Mouse (Mus musculus) E14TG2a.4 (cell line): Measurements from ENCODE around the gene Rundc3a.
A peak's percentile ranks its signal among the peaks of the same experiment; 100 is the strongest.
"Not testable (repeated sequence)": the region's sequence is repeated elsewhere in the genome, so short reads cannot be mapped to it uniquely, and the experiment has no call there.

Source experiments
- H3K27me3 ChIP-seq: 2 replicates; pipeline ENCODE4 v1.6.1; 2014; ENCODE audit warnings: low read length, control low read depth; ENCODE audit not compliant: insufficient read depth
- H3K36me3 ChIP-seq: 2 replicates; pipeline ENCODE4 v1.6.1; 2014; ENCODE audit warnings: low read length, control low read depth; ENCODE audit not compliant: insufficient read depth
- H3K4me1 ChIP-seq: replicated peaks from 2 replicates; pipeline ENCODE4 v1.6.1; 2014; ENCODE audit warnings: low read depth, low read length, control low read depth
- H3K4me3 ChIP-seq: replicated peaks from 2 replicates; pipeline ENCODE4 v1.5.1; 2014; ENCODE audit warnings: mild to moderate bottlenecking, low read length
- H3K9me3 ChIP-seq: 2 replicates; pipeline ENCODE4 v1.6.1; 2014; ENCODE audit warnings: low read length, control low read depth
- CTCF ChIP-seq: conservative IDR thresholded peaks from 2 replicates; pipeline ENCODE4 v1.5.1; 2014; ENCODE audit warnings: low read length
- NANOG ChIP-seq: IDR thresholded peaks from 2 replicates; pipeline ENCODE4 v1.6.1; 2014; ENCODE audit warnings: borderline replicate concordance, low read length, mixed read lengths
- POU5F1 ChIP-seq: IDR thresholded peaks from 2 replicates; pipeline ENCODE4 v1.6.1; 2014; ENCODE audit warnings: low read length, borderline replicate concordance

Gene Rundc3a

DNA sequence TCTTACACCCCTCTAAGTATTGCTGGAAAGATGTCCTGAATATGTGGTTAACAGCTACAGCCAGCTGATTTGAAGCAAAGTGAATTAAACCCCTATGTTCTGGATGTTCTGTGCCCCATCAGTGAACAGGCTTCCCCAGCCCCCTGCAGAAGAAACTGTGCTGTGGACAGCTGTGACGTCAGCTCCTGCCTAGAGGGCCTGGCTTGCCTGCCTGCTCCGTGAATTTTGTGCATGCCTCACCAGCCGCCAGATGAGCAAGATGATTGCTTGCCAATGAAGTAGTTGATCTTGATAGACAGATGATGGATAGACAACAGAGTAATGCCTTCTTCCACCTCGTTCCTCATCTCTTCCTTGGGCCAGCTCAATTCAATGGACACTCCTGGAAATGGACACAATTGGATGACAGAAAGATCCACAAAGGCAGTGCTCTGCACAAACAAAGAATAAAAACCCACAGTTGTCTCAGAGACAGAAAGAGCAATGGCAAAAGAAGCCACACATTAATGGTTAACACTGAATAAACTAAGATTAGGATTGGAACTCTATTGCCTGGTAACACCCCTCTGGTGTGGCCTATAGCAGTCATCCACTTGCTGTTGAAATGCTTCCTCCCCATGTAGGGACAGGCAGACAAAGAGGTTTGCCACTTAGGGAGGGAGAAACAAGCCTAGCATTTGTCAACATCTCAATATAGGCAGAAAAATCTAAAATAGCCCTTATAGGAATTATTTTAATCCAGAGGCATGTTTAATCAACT, 11.7 kb upstream of the Rundc3a start:
- H3K9me3 ChIP-seq: peaks cover 8% of the 10 kb centered on the region
- no peak for TF ChIP-seq NANOG
- no peak for TF ChIP-seq CTCF
- no peak for TF ChIP-seq POU5F1
- no peaks in the 10 kb centered on the region for H3K27me3 ChIP-seq
- peaks cover 32% of the 10 kb centered on the region for H3K4me1 ChIP-seq
- H3K36me3 ChIP-seq: 0 out of 2 replicates have a peak, but pooled peaks cover 5% of the 10 kb centered on the region
- H3K4me3 ChIP-seq: no peak overlapping the region

DNA sequence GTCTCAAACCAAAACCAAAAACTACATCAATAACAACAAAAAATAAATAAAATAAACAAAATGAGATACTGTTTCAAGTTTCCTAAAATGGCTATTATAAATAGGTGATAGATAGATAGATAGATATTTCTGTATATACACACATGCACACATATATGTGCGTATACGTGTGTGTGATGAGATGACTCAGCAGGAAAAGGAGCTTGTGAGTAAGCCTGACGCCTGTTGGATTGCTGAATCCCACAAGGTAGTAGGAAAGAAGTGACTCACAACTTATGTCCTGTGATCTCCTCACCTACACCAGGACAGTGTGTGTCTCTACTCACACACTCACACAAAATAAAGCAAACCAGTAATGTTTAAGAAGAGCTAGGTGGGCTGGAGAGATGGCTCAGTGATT, 10.4 kb upstream of the Rundc3a start:
- H3K27me3 ChIP-seq: no peaks in the 10 kb centered on the region
- H3K4me3 ChIP-seq: no peak overlapping the region
- TF ChIP-seq POU5F1: no peak
- TF ChIP-seq CTCF: no peak
- TF ChIP-seq NANOG: no peak
- peaks cover 8% of the 10 kb centered on the region for H3K9me3 ChIP-seq
- H3K36me3 ChIP-seq: 0 out of 2 replicates have a peak, but pooled peaks cover 5% of the 10 kb centered on the region
- peaks cover 22% of the 10 kb centered on the region for H3K4me1 ChIP-seq

DNA sequence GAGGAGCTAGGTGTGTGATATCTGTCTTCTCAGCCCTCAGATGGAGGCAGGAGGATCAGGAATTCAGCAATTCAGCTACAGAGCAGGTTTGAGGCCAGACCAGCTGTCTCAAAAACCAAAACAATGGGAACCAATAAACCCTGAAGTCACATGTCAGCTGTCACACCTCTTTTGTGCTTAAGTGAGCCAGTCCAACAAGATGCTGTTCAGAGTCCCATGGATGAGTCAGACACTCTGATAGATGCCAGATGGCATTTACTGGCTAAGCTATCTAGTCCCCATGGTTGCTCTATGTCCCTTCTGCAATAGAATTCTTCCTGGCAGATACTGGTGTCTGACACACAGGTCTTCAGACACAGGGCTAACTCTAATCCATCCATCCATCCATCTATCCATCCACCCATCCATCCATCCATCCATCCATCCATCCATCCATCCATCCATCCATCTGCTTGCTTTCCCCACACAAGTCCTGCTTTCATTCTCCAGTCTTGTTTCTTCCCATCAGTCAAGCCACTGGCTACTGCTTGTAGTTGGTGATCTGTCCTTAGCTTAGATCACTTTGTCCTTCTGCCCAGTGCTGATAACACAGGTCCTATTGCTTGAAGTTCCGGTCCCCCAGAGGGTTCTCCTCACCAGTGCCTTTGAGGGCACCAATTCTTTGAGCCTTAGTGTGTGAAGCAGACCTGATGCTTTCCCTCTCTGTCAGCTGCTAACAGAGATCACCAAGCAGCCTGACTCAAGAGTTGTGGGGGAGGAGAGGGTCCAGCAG, 9.7 kb upstream of the Rundc3a start:
- Histone ChIP-seq H3K4me1 (peaks cover 22% of the 10 kb centered on the region), H3K4me3 (no peak overlapping the region), H3K36me3 (0 out of 2 replicates have a peak, but pooled peaks cover 5% of the 10 kb centered on the region), H3K9me3 (peaks cover 7% of the 10 kb centered on the region), H3K27me3 (no peaks in the 10 kb centered on the region)
- TF ChIP-seq POU5F1: no peak
- no peak for TF ChIP-seq CTCF
- no peak for TF ChIP-seq NANOG

DNA sequence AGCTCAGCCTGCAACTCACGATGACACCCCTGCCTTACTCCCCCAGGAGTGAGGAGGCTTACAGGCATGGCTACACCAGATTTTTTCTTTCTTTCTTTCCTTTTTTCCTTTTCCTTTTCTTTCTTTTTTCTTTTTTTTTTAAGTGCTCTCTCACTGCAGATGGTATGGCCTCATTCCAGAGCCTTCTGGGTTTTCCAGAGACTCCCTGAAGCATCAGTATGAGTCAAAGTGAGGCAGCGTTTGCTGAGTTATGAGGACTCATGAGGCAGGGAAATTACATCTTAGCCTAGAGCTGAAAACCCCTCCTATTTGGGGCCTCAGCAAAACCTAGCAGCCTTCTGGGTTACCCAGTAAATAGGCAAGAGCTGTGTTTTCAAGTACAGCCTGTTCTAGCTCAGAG, 8.8 kb upstream of the Rundc3a start:
- Histone ChIP-seq H3K4me3 (no peak overlapping the region), H3K4me1 (peaks cover 22% of the 10 kb centered on the region), H3K36me3 (0 out of 2 replicates have a peak, but pooled peaks cover 5% of the 10 kb centered on the region), H3K27me3 (no peaks in the 10 kb centered on the region), H3K9me3 (no peaks in the 10 kb centered on the region)
- TF ChIP-seq CTCF (no peak), POU5F1 (no peak), NANOG (no peak)

DNA sequence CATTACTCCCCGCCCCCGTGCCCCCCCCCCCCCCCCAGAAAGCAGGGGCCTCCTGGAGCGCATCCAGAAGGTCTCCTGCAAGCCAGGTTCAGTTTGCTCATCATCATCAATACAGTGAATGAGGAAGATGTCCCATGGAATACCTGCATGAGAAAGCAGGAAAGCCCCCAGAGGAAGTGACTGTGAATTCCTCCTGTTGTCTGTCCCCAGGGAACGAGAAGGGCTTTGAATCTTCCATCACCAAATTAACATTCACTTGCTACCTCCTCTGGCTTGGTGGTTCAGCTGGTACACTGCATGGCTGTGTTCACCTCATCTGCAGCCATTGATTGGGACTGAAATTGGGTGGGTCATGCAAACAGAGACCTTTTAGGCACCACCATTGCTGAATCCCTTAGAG, 8.1 kb upstream of the Rundc3a start:
- Histone ChIP-seq H3K9me3 (no peaks in the 10 kb centered on the region), H3K4me1 (peaks cover 22% of the 10 kb centered on the region), H3K27me3 (no peaks in the 10 kb centered on the region), H3K4me3 (no peak overlapping the region), H3K36me3 (0 out of 2 replicates have a peak, but pooled peaks cover 5% of the 10 kb centered on the region)
- no peak for TF ChIP-seq CTCF
- no peak for TF ChIP-seq NANOG
- no peak for TF ChIP-seq POU5F1

DNA sequence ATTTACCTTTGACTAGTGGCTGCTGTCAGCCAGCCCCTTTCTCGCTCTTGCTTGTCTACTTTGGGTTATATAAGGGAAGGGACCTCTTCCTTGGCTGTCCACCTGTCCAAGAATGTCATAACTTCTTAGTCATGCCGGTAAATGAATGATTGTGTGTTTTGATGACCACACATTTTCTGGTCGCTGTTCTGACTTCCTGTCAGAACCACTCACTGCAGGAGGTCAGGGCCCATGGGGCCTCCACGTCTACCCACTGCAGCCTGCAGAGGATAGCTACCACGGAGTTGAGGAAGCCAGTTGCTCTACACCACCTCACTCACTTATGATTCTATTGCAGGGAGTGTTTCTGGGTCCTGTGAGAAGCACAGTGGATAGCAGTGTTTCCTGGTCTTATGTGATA, 7.1 kb upstream of the Rundc3a start:
- Histone ChIP-seq H3K36me3 (0 out of 2 replicates have a peak, but pooled peaks cover 5% of the 10 kb centered on the region), H3K9me3 (no peaks in the 10 kb centered on the region), H3K27me3 (no peaks in the 10 kb centered on the region), H3K4me3 (no peak overlapping the region), H3K4me1 (peaks cover 17% of the 10 kb centered on the region)
- no peak for TF ChIP-seq NANOG
- TF ChIP-seq POU5F1: no peak
- no peak for TF ChIP-seq CTCF

DNA sequence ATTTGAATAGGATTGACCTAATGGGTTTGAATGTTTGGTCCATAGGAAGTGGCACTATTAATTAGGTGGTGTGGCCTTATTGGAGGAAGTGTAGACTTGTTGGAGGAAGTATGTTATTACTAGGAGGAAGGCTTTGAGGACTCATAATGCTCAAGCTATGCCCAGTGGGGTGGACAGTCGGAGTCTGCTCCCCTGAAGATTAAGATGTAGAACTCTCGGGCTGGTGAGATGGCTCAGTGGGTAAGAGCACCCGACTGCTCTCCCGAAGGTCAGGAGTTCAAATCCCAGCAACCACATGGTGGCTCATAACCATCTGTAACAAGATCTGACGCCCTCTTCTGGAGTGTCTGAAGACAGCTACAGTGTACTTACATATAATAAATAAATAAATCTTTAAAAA, 3.8 kb upstream of the Rundc3a start:
- H3K36me3 ChIP-seq, H3K4me3 ChIP-seq, H3K9me3 ChIP-seq, H3K27me3 ChIP-seq: not testable (repeated sequence)
- H3K4me1 ChIP-seq: peaks cover 35% of the 10 kb centered on the region

DNA sequence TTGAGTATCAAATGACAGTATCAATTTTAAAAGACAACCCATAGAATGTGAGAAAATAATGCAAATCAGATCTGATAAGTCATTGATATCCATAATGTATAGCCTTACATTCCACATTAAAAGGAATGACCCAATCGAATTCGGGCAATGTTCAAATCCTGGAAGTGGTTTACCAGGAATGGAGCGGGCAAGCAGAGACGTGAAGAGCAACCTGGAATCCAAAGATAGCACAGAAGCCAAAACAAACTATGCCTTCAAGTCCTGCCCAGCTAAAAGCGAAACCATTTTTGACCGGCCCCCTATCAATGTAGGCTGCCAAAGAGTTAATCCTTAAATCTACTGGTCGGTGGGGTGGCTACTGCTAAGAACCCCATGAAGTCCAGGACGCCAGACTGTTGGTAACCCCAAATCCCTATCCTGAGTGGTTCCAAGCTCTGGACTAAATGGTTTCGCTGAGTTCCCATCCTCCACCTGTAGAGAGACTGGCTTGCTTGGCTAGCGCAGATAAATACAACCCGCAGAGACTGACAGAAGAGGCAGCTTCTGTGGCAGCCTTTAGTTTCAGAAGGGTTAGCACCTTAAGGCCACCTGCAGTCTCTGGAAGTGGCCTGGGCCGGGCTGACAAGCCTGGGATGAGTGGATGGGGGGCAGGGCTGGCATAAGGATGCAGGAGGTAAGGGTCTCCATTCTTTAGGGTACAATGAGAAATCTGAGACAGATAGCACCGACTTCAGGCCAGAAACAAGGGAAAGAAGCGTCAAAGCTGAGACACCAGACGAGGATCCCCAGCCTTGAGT, 564 bp upstream of the Rundc3a start:
- Histone ChIP-seq H3K4me1 (peaks cover 59% of the 10 kb centered on the region), H3K36me3 (0 out of 2 replicates have a peak, but pooled peaks cover 3% of the 10 kb centered on the region), H3K9me3 (no peaks in the 10 kb centered on the region), H3K27me3 (peaks cover 14% of the 10 kb centered on the region), H3K4me3 (peak overlapping the region; percentile 76)
- TF ChIP-seq POU5F1 (no peak), NANOG (no peak), CTCF (no peak)
